Mouse (Mus musculus) liver, embryonic 11.5 days (tissue): ENCODE data around the gene Macrod1. TPM values are rescaled to one million over a fixed set of nuclear protein-coding genes. Genes with fewer than 3 reads are reported as not detected.

Experiments
- ATAC-seq: fragments of 200-750 bp; cut with Nextera tagmentation; replicated peaks from 2 replicates; pipeline ENCODE4 v1.8.0; 2017; ENCODE audit warnings: moderate number of reproducible peaks, mild to moderate bottlenecking, moderate TSS enrichment, moderate library complexity; ENCODE audit not compliant: low FRiP score
- DNase-seq: peaks from one replicate; pipeline ENCODE4 v3.0.0-alpha.2; 2017; ENCODE audit warnings: low spot score
- H3K27ac ChIP-seq: fragments of 300-500 bp; sonication (generic); 2 replicates; pipeline ENCODE4 v1.5.1; 2014; ENCODE audit warnings: mild to moderate bottlenecking, low read depth, low read length, control low read depth
- H3K27me3 ChIP-seq: fragments of 300-500 bp; sonication (generic); replicated peaks from 2 replicates; pipeline ENCODE4 v1.6.1; 2014; ENCODE audit warnings: low read length, mixed read lengths; ENCODE audit not compliant: control insufficient read depth, insufficient read depth
- H3K36me3 ChIP-seq: fragments of 300-500 bp; sonication (generic); 2 replicates; pipeline ENCODE4 v1.6.1; 2014; ENCODE audit warnings: mild to moderate bottlenecking, low read length, moderate library complexity, mixed read lengths; ENCODE audit not compliant: control insufficient read depth, insufficient read depth
- H3K4me1 ChIP-seq: fragments of 300-500 bp; sonication (generic); replicated peaks from 2 replicates; pipeline ENCODE4 v1.6.1; 2014; ENCODE audit warnings: low read length, mixed read lengths; ENCODE audit not compliant: control insufficient read depth, insufficient read depth
- H3K4me2 ChIP-seq: fragments of 300-500 bp; sonication (generic); 2 replicates; pipeline ENCODE4 v1.6.1; 2014; ENCODE audit warnings: mild to moderate bottlenecking, control low read depth, moderate library complexity
- H3K4me3 ChIP-seq: fragments of 300-500 bp; sonication (generic); 2 replicates; pipeline ENCODE4 v1.5.1; 2014; ENCODE audit warnings: low read depth, low read length, control low read depth
- H3K9ac ChIP-seq: fragments of 300-500 bp; sonication (generic); 2 replicates; pipeline ENCODE4 v1.6.1; 2014; ENCODE audit warnings: low read depth, low read length, control low read depth
- H3K9me3 ChIP-seq: fragments of 300-500 bp; sonication (generic); 2 replicates; pipeline ENCODE4 v1.6.1; 2016; ENCODE audit warnings: low read length, inconsistent platforms, mixed read lengths; ENCODE audit not compliant: control insufficient read depth
- WGBS: fragments of 180-500 bp; shearing (Covaris S2); extraction: QIAGEN DNeasy Blood & Tissue Kit; methylation state at CpG from one replicate; pipeline ENCODE4 v1.1.7; 2014; 5-methylcytosine and 5-hydroxymethylcytosine counted together
- polyA plus RNA-seq: library from polyadenylated mRNA; unstranded; fragments of >200 nt; fragmentation: Nextera tagmentation; extraction: Ambion mirVana; gene quantifications from 2 replicates; pipeline ENCODE4 v1.2.1, GENCODE M21; 2014

Gene Macrod1
- polyA plus RNA-seq, 1 experiment from 2014 or later = 5.9 TPM

GRCm38 (mm10) chr19:7142207-7142915, 85.8 kb downstream of the Macrod1 start:
- Histone ChIP-seq H3K9ac (no peak overlapping the region), H3K36me3 (no peaks in the 10 kb centered on the region), H3K4me3 (no peak overlapping the region), H3K27me3 (peaks cover 65% of the 10 kb centered on the region), H3K9me3 (no peaks in the 10 kb centered on the region), H3K27ac (no peak overlapping the region), H3K4me1 (0 out of 2 replicates have a peak, but pooled peaks cover 5% of the 10 kb centered on the region), H3K4me2 (no peak overlapping the region)
- WGBS = 51% methylated on average over 5 of the region's 5 CpGs
- ATAC-seq (no peak), DNase-seq (no peak)

GRCm38 (mm10) chr19:7143854-7144253, 87.2 kb downstream of the Macrod1 start:
- ATAC-seq = peak; percentile 60; the same call in 1 of the 2 replicates
- Histone ChIP-seq H3K4me1 (0 out of 2 replicates have a peak, but pooled peaks cover 5% of the 10 kb centered on the region), H3K9me3 (no peaks in the 10 kb centered on the region), H3K4me2 (peak overlapping the region; percentile 66), H3K36me3 (no peaks in the 10 kb centered on the region), H3K27me3 (peaks cover 67% of the 10 kb centered on the region), H3K4me3 (peak overlapping the region; percentile 36), H3K27ac (no peak overlapping the region), H3K9ac (no peak overlapping the region)
- WGBS = under 1% methylated on average over 20 of the region's 20 CpGs
- DNase-seq = peak; percentile 68

- Histone ChIP-seq H3K27me3 (peaks cover 70% of the 10 kb centered on the region), H3K4me2 (peak overlapping the region; percentile 66), H3K9me3 (no peaks in the 10 kb centered on the region), H3K36me3 (no peaks in the 10 kb centered on the region), H3K9ac (no peak overlapping the region), H3K4me1 (0 out of 2 replicates have a peak, but pooled peaks cover 5% of the 10 kb centered on the region), H3K27ac (no peak overlapping the region), H3K4me3 (peak overlapping the region; percentile 36)
- 77% methylated on average over 3 of the region's 3 CpGs for WGBS
- DNase-seq = no peak
- ATAC-seq = no peak
These were observed 87.8 kb downstream of the Macrod1 start for GRCm38 (mm10) chr19:7144458-7144857.

GRCm38 (mm10) chr19:7146376-7146775, 89.8 kb downstream of the Macrod1 start:
- Histone ChIP-seq H3K4me1 (0 out of 2 replicates have a peak, but pooled peaks cover 5% of the 10 kb centered on the region), H3K27ac (no peak overlapping the region), H3K4me3 (no peak overlapping the region), H3K9ac (no peak overlapping the region), H3K4me2 (no peak overlapping the region), H3K27me3 (peaks cover 64% of the 10 kb centered on the region), H3K9me3 (no peaks in the 10 kb centered on the region), H3K36me3 (no peaks in the 10 kb centered on the region)
- DNase-seq (no peak), ATAC-seq (no peak)
- WGBS = 71% methylated on average over 13 of the region's 13 CpGs

- no peak overlapping the region for H3K27ac ChIP-seq
- no peaks in the 10 kb centered on the region for H3K9me3 ChIP-seq
- ATAC-seq = no peak
- H3K36me3 ChIP-seq = no peaks in the 10 kb centered on the region
- H3K9ac ChIP-seq = no peak overlapping the region
- peaks cover 48% of the 10 kb centered on the region for H3K27me3 ChIP-seq
- H3K4me2 ChIP-seq = no peak overlapping the region
- H3K4me1 ChIP-seq = 0 out of 2 replicates have a peak, but pooled peaks cover 5% of the 10 kb centered on the region
- DNase-seq = no peak
- 53% methylated on average over 4 of the region's 4 CpGs for WGBS
- H3K4me3 ChIP-seq = no peak overlapping the region
These were observed 91.5 kb downstream of the Macrod1 start for GRCm38 (mm10) chr19:7148096-7148495.

GRCm38 (mm10) chr19:7148541-7149085, 92.0 kb downstream of the Macrod1 start:
- DNase-seq (no peak), ATAC-seq (no peak)
- 64% methylated on average over 8 of the region's 8 CpGs for WGBS

GRCm38 (mm10) chr19:7149158-7149685, 92.6 kb downstream of the Macrod1 start:
- ATAC-seq (no peak), DNase-seq (no peak)
- H3K27ac ChIP-seq = no peak overlapping the region
- H3K4me1 ChIP-seq = 0 out of 2 replicates have a peak, but pooled peaks cover 1% of the 10 kb centered on the region
- peaks cover 50% of the 10 kb centered on the region for H3K27me3 ChIP-seq
- no peak overlapping the region for H3K4me3 ChIP-seq
- no peaks in the 10 kb centered on the region for H3K9me3 ChIP-seq
- no peak overlapping the region for H3K4me2 ChIP-seq
- WGBS = 72% methylated on average over 7 of the region's 7 CpGs
- no peaks in the 10 kb centered on the region for H3K36me3 ChIP-seq
- H3K9ac ChIP-seq = no peak overlapping the region

More at GRCm38 (mm10) chr19:7148541-7149085, 92.0 kb downstream of the Macrod1 start:
- H3K4me2 ChIP-seq = no peak overlapping the region
- no peak overlapping the region for H3K27ac ChIP-seq
- 0 out of 2 replicates have a peak, but pooled peaks cover 3% of the 10 kb centered on the region for H3K4me1 ChIP-seq
- H3K36me3 ChIP-seq = no peaks in the 10 kb centered on the region
- H3K27me3 ChIP-seq = peaks cover 47% of the 10 kb centered on the region
- H3K9me3 ChIP-seq = no peaks in the 10 kb centered on the region
- H3K4me3 ChIP-seq = no peak overlapping the region
- no peak overlapping the region for H3K9ac ChIP-seq

GRCm38 (mm10) chr19:7151300-7151926, 94.8 kb downstream of the Macrod1 start:
- H3K4me3 ChIP-seq = no peak overlapping the region
- H3K9me3 ChIP-seq = no peaks in the 10 kb centered on the region
- WGBS = 75% methylated on average over 7 of the region's 7 CpGs
- no peak overlapping the region for H3K4me2 ChIP-seq
- no peak overlapping the region for H3K9ac ChIP-seq
- H3K36me3 ChIP-seq = no peaks in the 10 kb centered on the region
- peaks cover 30% of the 10 kb centered on the region for H3K27me3 ChIP-seq
- DNase-seq = no peak
- no peaks in the 10 kb centered on the region for H3K4me1 ChIP-seq
- no peak overlapping the region for H3K27ac ChIP-seq
- ATAC-seq = no peak
